Mouse (Mus musculus): ENCODE results near the gene Ston1.

Gene Ston1

GRCm38 (mm10) chr17:88625931-88626330 is 28.4 kb downstream of the Ston1 start:
- DNase-seq (ENCODE audit: low spot score): no peak

GRCm38 (mm10) chr17:88626347-88626811 is 28.9 kb downstream of the Ston1 start:
- no peak for DNase-seq (ENCODE audit: low spot score)

DNA sequence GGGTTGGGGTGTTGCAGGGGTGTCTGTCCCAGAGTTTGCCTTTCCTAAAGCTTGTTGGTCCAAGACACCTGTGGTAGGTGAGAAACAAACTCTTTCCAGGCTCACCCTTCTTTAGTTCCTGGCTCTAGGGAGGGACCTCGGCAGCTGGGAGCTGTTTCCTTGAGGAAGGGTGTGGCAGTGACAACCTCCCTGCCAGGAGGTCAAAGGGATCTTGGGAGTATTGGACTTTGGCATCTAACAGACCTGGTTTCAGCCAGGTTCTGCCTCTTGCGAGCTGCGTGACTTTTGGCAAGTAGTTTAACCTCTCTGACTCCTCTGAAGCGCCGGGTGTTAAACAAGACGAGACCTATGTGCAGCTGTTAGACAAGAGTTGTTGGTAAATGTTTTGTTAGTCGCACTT is 29.7 kb downstream of the Ston1 start:
- peak; percentile 38 for DNase-seq (ENCODE audit: low spot score)

- peak; percentile 92 for DNase-seq (ENCODE audit: low spot score)
Measured at GRCm38 (mm10) chr17:88628676-88629380, 31.3 kb downstream of the Ston1 start.

DNA sequence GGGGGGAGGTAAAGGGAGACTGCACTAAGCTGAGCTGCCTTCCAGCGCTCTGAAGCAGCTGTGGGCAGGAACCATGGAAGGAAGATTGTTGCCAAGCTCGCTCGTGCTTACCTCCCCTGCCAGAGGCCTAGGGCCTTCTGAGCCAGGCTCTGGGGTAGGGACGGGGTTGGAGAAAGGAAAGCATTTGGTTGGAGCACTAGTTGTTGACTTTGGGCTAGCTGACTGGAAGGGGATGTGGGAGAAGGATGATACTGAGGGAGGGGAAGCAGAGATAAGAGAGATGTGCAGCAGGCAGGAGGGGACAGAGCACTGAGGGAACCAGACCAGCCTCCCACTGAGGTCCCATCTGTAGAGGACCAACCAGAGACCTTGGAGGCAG is 31.9 kb downstream of the Ston1 start:
- peak; percentile 51 for DNase-seq (ENCODE audit: low spot score)

DNA sequence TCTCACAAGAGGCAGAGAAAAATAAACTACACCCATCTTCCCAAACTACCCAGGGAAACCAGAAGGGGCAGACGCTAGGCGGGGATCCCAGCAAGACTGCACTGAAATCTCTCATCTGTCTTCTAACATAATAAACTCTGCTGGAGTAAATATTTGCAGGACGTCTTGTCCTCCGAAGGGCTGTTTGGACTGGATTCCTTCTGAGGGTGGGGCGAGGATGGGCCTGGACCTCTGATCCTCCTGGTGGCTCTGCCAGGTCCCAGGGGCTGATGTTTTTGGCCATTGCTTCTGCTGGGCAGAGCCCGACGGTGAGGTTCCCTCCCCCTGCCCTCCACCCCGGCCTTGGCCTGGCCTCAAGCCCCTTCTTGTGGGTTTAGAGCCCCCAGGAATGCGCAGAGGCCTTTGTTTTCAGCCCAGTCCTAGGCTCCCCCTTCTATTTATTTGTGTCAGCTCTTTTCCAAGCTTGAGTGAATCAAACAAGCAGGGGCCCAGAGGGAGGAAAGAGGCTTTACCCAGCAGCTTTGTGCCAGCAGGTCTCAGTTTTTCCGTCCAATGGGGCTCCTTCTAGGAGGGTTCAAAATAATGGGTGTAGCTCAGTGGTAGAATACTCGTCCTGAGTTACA is 32.6 kb downstream of the Ston1 start:
- peak; percentile 90 for DNase-seq (ENCODE audit: low spot score)

- DNase-seq (ENCODE audit: low spot score): peak; percentile 66
Measured at GRCm38 (mm10) chr17:88630554-88630948, 33.1 kb downstream of the Ston1 start.

GRCm38 (mm10) chr17:88632631-88633030 is 35.1 kb downstream of the Ston1 start:
- no peak for DNase-seq (ENCODE audit: low spot score)

DNA sequence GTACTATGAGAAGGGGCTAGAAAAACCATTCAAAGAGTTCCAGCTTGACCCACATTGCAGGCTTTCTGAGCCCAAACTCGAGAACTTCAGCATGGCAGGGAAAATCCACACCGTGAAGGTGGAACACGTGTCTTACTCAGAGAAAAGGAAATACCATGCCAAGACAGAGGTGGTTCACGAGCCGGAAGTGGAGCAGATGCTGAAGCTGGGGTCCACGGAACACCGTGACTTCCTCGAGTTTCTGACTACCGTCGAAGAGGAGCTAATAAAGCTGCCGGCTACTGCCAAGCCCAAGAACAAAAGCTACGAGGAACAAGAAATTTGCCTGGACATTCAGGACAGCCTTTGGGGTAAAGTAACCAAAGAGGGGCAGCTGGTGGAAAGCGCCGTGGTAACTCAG is 38.6 kb downstream of the Ston1 start:
- DNase-seq (ENCODE audit: low spot score): no peak

GRCm38 (mm10) chr17:88636587-88636986 is 39.1 kb downstream of the Ston1 start:
- no peak for DNase-seq (ENCODE audit: low spot score)

- peak; percentile 75 for DNase-seq (ENCODE audit: low spot score)
Measured at GRCm38 (mm10) chr17:88641012-88641411, 43.5 kb downstream of the Ston1 start.

DNA sequence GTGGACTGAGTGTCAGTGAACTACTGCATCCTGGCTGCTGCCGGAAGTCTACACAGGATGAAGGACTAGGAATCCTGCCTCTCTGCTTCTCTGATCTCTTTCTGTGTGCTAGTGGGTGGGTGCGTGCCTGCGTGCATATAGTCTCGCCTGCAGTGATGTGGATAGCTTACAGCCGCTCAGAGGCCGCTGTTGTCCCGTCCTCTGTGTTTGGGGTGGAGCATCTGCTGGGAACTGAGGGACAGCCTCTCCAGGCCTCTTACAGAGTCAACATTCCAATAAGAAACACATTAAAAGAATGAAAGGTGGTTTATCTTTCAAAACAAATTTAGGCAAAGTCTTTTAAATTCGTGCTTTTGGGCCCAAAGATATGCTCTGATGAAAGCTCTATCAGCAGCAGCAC is 44.4 kb downstream of the Ston1 start:
- no peak for DNase-seq (ENCODE audit: low spot score)

DNA sequence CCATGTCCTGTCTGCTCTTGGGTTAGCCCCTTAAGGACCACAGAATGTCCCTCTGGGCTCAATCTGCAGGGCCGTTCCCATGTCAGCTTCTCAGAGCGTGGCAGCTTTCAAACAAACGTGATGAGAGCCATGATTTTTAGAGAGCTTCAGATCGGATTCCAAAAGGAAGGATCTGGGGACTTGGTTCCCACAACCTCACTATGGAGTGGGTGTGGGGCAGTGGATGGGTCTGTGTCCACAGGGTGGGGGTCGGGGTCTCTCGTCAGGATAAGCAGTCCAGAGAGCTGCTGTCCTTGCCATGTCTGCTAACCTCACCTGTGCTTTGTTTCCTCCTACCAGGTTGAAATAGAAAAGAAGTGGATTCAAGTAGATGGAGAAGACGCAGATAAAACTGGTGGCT is 47.4 kb downstream of the Ston1 start:
- no peak for DNase-seq (ENCODE audit: low spot score)

DNA sequence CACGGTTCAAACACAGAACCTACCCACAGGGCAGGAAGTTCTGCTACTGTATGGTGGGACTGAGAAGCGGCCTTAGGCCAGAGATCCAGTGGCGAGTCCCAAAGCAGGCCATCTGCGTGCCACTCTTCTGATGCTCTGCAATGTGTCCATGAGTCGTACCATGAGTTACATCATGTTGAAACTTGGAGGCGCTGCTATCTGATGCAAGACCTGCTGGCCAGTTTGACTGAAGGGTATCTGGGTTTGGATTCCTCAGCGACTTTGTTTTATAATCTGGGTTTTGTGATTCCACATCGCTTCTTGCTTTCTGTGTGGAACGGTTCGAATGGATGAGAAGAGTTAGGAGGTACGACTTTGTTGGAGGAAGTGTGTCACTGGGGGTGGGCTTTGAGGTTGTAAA is 47.8 kb downstream of the Ston1 start:
- no peak for DNase-seq (ENCODE audit: low spot score)

DNA sequence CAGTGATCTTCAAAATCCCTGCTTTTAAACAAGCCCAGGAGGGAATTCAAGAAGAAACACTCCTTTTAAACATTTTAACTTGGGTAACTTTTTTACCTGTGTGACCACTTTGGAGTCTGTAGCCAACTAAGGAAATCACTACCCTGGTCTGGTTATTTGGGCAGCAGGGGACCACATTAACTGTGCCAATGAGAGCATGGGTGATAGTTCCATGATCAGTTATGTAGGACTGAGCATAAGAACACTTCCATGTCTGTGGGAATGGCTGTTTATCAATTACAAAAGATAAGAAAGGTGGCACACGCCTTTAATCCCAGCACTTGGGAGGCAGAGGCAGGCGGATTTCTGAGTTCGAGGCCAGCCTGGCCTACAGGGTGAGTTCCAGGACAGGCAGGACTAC is 49.7 kb downstream of the Ston1 start:
- no peak for DNase-seq (ENCODE audit: low spot score)

DNA sequence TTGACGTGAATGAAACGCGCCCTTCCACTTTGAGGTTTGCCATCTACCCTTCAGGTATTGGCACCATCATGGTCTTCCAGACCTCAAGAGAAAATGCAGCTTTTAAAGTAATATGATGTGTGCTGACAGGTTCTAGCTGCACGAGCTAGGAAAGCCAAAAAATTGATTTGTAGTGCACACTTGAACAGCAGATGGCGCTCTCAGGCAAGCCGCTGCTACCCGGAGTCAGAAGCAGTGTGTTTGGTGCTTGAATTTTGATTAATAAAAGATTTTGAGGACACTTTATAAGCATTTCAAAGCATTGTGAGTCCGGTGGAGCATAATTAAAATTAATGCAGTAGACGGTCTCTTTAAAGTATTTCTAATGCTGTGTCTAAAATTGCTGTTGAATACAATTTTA is 54.5 kb downstream of the Ston1 start:
- DNase-seq (ENCODE audit: low spot score): peak; percentile 44

DNA sequence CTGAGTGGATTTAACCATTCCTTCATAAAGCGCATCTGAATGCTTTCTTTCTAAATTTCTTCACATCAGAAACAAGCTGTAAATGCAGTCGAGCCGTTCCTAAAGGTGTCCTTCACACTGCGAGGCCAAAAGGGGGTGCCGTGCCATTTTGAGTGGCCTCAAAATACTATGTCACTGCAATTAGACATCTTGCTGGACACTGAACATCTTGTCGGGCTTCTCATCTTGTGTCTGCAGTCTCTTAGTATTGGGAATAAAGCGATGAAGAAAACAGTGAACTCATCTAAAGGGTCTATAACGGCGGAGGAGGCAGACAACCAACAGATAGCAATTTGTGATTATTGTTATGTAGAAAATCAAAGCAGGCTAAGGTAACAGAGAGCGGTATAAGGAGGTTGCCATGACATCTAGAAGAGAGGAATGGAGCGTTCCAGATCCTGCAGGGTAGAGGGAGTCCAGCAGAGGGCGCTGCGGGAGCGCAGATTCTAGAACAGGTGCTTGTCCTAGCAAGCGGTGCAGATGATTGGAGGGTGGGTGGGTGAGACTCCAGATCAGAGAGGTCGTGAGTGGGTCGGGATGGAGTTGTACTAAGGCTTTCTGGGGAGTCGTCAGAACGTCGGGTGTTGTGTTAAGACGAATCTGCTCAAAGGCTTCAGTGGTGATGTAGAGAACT is 55.4 kb downstream of the Ston1 start:
- DNase-seq (ENCODE audit: low spot score): peak; percentile 62

GRCm38 (mm10) chr17:88653375-88653769 is 55.9 kb downstream of the Ston1 start:
- DNase-seq (ENCODE audit: low spot score): no peak

GRCm38 (mm10) chr17:88658510-88658909 is 61.0 kb downstream of the Ston1 start:
- DNase-seq (ENCODE audit: low spot score): no peak

DNA sequence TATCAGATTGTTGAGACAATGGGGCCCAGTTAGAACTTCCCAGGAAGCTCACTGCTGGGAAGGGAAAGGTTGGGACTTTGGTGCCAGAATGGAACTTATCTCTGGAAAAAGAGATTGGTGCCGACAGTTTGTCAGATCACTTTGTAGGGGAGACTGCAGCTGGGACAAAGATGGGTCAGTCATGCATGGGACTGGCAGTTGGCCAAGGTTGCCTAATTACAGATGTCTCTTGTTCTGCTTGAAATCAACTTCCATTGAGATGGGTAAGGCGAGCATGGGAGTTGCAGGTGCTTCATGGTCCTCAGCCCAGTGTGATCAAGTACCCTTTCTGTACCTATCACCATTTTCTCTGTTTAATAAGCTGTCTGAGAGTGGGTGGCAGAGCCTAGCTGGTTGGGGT is 68.6 kb downstream of the Ston1 start:
- DNase-seq (ENCODE audit: low spot score): no peak

DNA sequence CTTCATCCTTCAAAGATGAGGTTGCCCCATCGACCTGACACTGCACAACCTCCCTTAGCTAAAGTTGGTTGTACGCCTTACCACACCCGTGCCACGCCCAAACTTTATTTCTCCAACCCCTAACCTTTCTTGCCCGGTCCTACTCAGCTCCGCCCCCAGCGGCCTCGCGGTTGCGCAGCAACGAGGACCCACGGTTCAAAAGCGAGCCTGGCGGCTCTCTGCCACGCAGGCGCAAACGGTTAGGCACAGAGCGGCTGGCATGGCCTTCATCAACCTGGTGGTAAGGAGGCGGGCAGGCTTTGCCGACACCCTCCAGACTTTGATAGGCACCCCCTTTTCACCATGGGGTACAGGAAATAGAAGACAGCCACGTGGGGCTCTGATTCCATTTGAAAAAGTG is 71.0 kb downstream of the Ston1 start, which contains the start of gene Gtf2a1l:
Gene Gtf2a1l, plus strand, starts transcription at position 209 of the 400 bp plus-strand sequence.
- peak; percentile 12 for DNase-seq (ENCODE audit: low spot score)

DNA sequence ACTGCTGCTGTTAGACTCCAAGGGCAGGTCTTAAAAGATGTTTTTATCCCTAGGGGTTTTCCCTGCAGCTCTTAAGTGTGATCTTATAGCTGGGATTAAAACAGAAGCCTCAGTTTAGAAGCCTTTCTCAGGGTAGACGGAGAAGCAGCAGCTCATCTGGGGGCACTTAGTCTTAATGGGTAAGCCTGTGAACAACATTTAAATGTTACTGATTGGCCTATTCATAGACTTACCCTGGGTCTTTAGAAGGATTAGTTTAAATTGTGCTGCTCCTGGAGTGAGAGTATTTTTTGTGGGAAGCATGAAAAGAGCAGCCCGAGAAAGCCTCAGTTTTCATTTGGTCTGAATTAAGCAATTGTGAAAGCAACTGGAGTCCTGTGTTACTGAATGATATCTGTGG is 72.4 kb downstream of the Ston1 start:
- no peak for DNase-seq (ENCODE audit: low spot score)

GRCm38 (mm10) chr17:88670800-88671199 is 73.3 kb downstream of the Ston1 start:
- no peak for DNase-seq (ENCODE audit: low spot score)

Measured in lung, postnatal 25 days (tissue).